Comparison of ENCODE assay signal across 15 mouse cellular contexts in genomic region chr3:52728426-52728825, GRCm38 (mm10).
DNase-seq lines count a peak whose midpoint lies in the region.
"Had no signal": no experiment of that assay in that cellular context is flagged by ENCODE, and none has a peak within 500 bp of the region (broad histone marks: within the 10 kb centered on the region; RNA-seq: fewer than 3 reads in every experiment).

No protein-coding gene starts in this region.

- no peaks in the 10 kb centered on the region for H3K36me3 ChIP-seq in heart, embryonic 10.5 days
- H3K36me3 ChIP-seq: G1E had no signal

- intact Hi-C loops in heart, postnatal 10 days (cut with DNase I) = no loop called here

- no peak overlapping the region for H3K27ac ChIP-seq in heart, embryonic 10.5 days

- peaks cover 16% of the 10 kb centered on the region for H3K4me1 ChIP-seq in heart, embryonic 10.5 days

- no peak overlapping the region for H3K4me3 ChIP-seq in heart, embryonic 10.5 days

- H3K9me3 ChIP-seq in heart, embryonic 10.5 days = no peaks in the 10 kb centered on the region

- 87% methylated on average over 5 of the region's 5 CpGs for WGBS in heart, embryonic 10.5 days

- H3K27me3 ChIP-seq in heart, embryonic 10.5 days (ENCODE audit: insufficient read depth, poor library complexity, severe bottlenecking) = no peaks in the 10 kb centered on the region
- H3K27me3 ChIP-seq: CH12.LX, Patski had no signal

- DNase-seq in heart, adult 11 months = peak; percentile 75
- DNase-seq in heart, adult 9 months (ENCODE audit: low spot score in 2 of 2) = no peak
- peak; percentile 72 for DNase-seq in heart, embryonic 10.5 days (ENCODE audit: low spot score)
- no peak for DNase-seq in heart, postnatal 10 days
- DNase-seq: adrenal gland, adult 2 months; adrenal gland, adult 8-10 months; adrenal gland, postnatal 10 days; adrenal gland, postnatal 25 days; adrenal gland, postnatal 36 days; cerebellum, adult 11 months; cerebellum, adult 11-12 months; cerebellum, adult 18-20 months had no signal

Comparison
In these comparisons a context has a peak if more than half of its experiments do, and no peak if none do; other contexts are left out.
1. DNase-seq: peak in heart, adult 11 months (single experiment) and heart, embryonic 10.5 days (single experiment); none in heart, adult 9 months (0 of 2) and heart, postnatal 10 days (0 of 2).